Mouse (Mus musculus) forebrain, postnatal 0 days (tissue): ENCODE results near the gene Eif5. TPM values are rescaled to one million over a fixed set of nuclear protein-coding genes. Genes with fewer than 3 reads are reported as not detected.

Source experiments
- ATAC-seq: fragments of 200-750 bp; cut with Nextera tagmentation; 2 replicates; pipeline ENCODE4 v1.8.0; 2017; ENCODE audit warnings: mild to moderate bottlenecking, moderate library complexity
- DNase-seq: peaks from one replicate; pipeline ENCODE4 v3.0.0-alpha.2; 2015
- H3K27ac ChIP-seq: fragments of 300-500 bp; sonication (generic); 2 replicates; pipeline ENCODE4 v1.5.1; 2014; ENCODE audit warnings: low read depth, mild to moderate bottlenecking, antibody characterized with exemption, low read length, moderate library complexity, mixed read lengths
- H3K27me3 ChIP-seq: fragments of 300-500 bp; sonication (generic); 2 replicates; pipeline ENCODE4 v1.6.1; 2014; ENCODE audit warnings: mild to moderate bottlenecking, low read length, mixed read lengths; ENCODE audit not compliant: insufficient read depth
- H3K36me3 ChIP-seq: fragments of 300-500 bp; sonication (generic); 2 replicates; pipeline ENCODE4 v1.6.1; 2014; ENCODE audit warnings: mild to moderate bottlenecking, moderate library complexity; ENCODE audit not compliant: insufficient read depth
- H3K4me1 ChIP-seq: fragments of 300-500 bp; sonication (generic); 2 replicates; pipeline ENCODE4 v1.6.1; 2014; ENCODE audit warnings: antibody characterized with exemption; ENCODE audit not compliant: insufficient read depth
- H3K4me2 ChIP-seq: fragments of 300-500 bp; sonication (generic); 2 replicates; pipeline ENCODE4 v1.6.1; 2014; ENCODE audit warnings: low read depth, mild to moderate bottlenecking, moderate library complexity
- H3K4me3 ChIP-seq: fragments of 300-500 bp; sonication (generic); 2 replicates; pipeline ENCODE4 v1.5.1; 2014; ENCODE audit warnings: low read depth, low read length, mixed read lengths
- H3K9ac ChIP-seq: fragments of 300-500 bp; sonication (generic); 2 replicates; pipeline ENCODE4 v1.6.1; 2014; ENCODE audit warnings: mild to moderate bottlenecking
- H3K9me3 ChIP-seq: fragments of 300-500 bp; sonication (generic); 2 replicates; pipeline ENCODE4 v1.6.1; 2016; ENCODE audit warnings: low read length
- CTCF ChIP-seq: sonication (generic); IDR thresholded peaks from 2 replicates; pipeline ENCODE4 v1.5.1; 2016; ENCODE audit warnings: antibody characterized with exemption, control low read depth, low read depth
- WGBS: fragments of 180-500 bp; shearing (Covaris S2); extraction: QIAGEN DNeasy Blood & Tissue Kit; methylation state at CpG from one replicate; pipeline ENCODE4 v1.1.7; 2014; 5-methylcytosine and 5-hydroxymethylcytosine counted together
- polyA plus RNA-seq: library from polyadenylated mRNA; unstranded; fragments of >200 nt; fragmentation: Nextera tagmentation; extraction: Ambion mirVana; gene quantifications from 2 replicates; pipeline ENCODE4 v1.2.1, GENCODE M21; 2015
- total RNA-seq: library from RNA; depleted of rRNA; stranded (reverse); fragments of >200 nt; gene quantifications from 2 replicates; pipeline ENCODE4 v1.2.3, GENCODE M21; 2014

Eif5 gene
- total and polyA plus RNA-seq, 2 experiments from 2014 or later, result 366 to 648 TPM

DNA sequence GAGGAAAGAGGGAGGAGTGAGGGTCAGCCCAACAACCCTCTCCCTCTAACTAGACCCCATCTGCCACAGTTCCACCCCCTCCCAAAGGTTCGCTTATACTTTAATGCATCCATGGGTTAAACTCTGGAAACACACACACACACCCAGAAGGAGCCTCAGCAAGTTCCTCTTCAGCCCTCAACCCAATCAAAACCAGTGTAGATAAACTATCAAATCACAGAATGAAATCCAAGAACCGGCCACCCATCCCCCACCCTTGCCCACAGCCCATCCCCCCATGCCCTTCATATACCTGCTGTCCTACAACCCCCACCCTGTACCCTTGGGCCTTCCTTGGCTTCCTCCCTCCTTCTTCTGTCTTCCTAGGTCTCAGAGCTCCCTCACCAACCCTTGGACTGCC lies 16.8 kb upstream of the Eif5 start:
- no peak for TF ChIP-seq CTCF
- Histone ChIP-seq H3K4me2 (no peak overlapping the region), H3K27me3 (no peaks in the 10 kb centered on the region), H3K9ac (no peak overlapping the region), H3K9me3 (no peaks in the 10 kb centered on the region), H3K27ac (no peak overlapping the region), H3K36me3 (no peaks in the 10 kb centered on the region), H3K4me3 (no peak overlapping the region), H3K4me1 (no peaks in the 10 kb centered on the region)
- no peak for DNase-seq
- WGBS, result 88% methylated on average over 2 of the region's 2 CpGs
- no peak for ATAC-seq

DNA sequence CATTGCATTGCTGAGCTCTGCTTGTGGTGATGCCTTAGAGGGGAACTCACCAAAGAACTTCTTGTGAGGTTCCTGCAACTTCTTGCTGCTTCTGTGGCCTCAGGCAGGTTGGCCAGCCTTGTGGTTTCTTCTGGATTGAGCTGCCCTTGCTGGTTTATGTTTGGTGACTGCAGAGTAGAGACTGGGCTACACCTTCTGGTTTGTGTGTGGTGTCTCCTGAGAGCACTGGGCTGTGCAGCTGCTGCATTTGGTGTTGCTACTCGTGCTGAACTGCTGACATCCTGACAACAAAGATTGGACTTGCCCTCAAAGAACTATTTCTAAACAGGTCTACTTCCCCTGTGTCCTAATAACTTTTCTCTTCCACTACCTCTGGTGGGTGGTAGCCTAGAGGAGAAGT lies 13.3 kb upstream of the Eif5 start:
- ATAC-seq (no peak), DNase-seq (no peak)
- Histone ChIP-seq H3K27ac (no peak overlapping the region), H3K36me3 (no peaks in the 10 kb centered on the region), H3K4me2 (no peak overlapping the region), H3K9me3 (no peaks in the 10 kb centered on the region), H3K9ac (no peak overlapping the region), H3K27me3 (no peaks in the 10 kb centered on the region), H3K4me1 (no peaks in the 10 kb centered on the region), H3K4me3 (no peak overlapping the region)
- WGBS, result 59% methylated on average over 1 of the region's 1 CpGs
- no peak for TF ChIP-seq CTCF

DNA sequence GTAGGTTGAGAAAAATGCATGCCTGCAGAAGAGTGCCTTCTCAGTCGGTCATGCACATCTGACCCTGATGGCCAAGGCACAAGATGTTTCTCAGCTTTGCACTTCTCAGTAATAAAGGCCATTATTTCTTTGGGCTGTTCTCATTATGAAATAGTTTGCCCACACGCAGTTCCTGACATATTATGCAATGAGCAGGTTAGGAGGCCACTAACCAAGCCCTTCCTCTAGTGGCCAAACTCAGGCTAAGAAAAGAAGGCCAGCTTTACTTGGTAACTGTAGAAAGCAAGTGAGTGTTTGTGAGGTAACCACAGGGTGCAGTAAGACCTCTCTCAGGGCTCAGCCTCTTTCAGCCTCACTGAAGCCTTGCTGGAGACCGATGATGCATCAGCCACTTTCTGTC lies 12.9 kb upstream of the Eif5 start:
- ATAC-seq, result no peak
- WGBS, result 90% methylated on average over 3 of the region's 3 CpGs

DNA sequence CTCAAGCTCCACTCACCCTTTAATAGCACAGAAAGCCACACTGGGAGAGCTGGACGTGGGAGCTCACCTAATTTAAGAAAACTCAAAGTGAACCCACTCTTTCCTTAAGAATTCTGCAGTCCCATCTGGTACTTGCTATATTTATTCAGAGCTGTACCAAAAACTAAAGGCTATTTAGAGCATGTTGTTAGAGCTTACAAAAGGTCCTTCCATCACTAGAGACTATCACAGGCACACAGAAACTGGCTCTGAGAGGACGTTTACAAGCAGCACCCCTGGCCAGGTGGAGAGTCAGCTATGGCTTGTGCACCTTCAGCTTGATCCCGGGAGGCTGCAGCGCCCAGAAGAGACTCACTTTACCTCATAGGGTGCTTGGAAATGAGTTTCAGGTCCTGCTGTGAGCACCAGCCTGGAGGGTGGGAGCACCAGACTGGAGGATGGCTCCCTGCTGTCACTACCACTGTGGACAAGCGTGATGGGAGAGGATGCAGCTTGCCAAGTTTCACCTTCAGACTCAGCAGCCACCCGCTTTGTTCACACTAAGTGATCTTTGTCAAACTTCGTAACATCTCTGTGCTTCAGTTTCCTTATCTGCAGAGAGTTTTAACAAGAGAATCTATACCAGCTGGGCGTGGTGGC lies 10.1 kb upstream of the Eif5 start:
- WGBS, result 57% methylated on average over 8 of the region's 8 CpGs
- no peak for DNase-seq
- H3K4me1 ChIP-seq, result no peaks in the 10 kb centered on the region

More for the DNA sequence above, 12.9 kb upstream of the Eif5 start:
- H3K27ac ChIP-seq, result no peak overlapping the region
- no peaks in the 10 kb centered on the region for H3K9me3 ChIP-seq
- no peaks in the 10 kb centered on the region for H3K4me1 ChIP-seq
- DNase-seq, result no peak
- no peaks in the 10 kb centered on the region for H3K27me3 ChIP-seq
- H3K4me3 ChIP-seq, result no peak overlapping the region
- H3K36me3 ChIP-seq, result no peaks in the 10 kb centered on the region
- TF ChIP-seq CTCF, result no peak
- H3K4me2 ChIP-seq, result no peak overlapping the region
- no peak overlapping the region for H3K9ac ChIP-seq

GRCm38 (mm10) chr12:111529192-111529591 lies 8.6 kb upstream of the Eif5 start:
- Histone ChIP-seq H3K9ac (no peak overlapping the region), H3K9me3 (no peaks in the 10 kb centered on the region), H3K27ac (no peak overlapping the region), H3K4me3 (no peak overlapping the region), H3K4me1 (no peaks in the 10 kb centered on the region), H3K36me3 (no peaks in the 10 kb centered on the region), H3K27me3 (no peaks in the 10 kb centered on the region), H3K4me2 (no peak overlapping the region)
- no peak for TF ChIP-seq CTCF
- 27% methylated on average over 8 of the region's 8 CpGs for WGBS
- no peak for ATAC-seq
- no peak for DNase-seq

More for the DNA sequence above, 10.1 kb upstream of the Eif5 start:
- Histone ChIP-seq H3K4me2 (no peak overlapping the region), H3K4me3 (no peak overlapping the region), H3K27me3 (no peaks in the 10 kb centered on the region), H3K36me3 (no peaks in the 10 kb centered on the region), H3K9ac (no peak overlapping the region), H3K9me3 (no peaks in the 10 kb centered on the region), H3K27ac (no peak overlapping the region; the same call in 1 of the 2 replicates)
- no peak for ATAC-seq
- no peak for TF ChIP-seq CTCF

DNA sequence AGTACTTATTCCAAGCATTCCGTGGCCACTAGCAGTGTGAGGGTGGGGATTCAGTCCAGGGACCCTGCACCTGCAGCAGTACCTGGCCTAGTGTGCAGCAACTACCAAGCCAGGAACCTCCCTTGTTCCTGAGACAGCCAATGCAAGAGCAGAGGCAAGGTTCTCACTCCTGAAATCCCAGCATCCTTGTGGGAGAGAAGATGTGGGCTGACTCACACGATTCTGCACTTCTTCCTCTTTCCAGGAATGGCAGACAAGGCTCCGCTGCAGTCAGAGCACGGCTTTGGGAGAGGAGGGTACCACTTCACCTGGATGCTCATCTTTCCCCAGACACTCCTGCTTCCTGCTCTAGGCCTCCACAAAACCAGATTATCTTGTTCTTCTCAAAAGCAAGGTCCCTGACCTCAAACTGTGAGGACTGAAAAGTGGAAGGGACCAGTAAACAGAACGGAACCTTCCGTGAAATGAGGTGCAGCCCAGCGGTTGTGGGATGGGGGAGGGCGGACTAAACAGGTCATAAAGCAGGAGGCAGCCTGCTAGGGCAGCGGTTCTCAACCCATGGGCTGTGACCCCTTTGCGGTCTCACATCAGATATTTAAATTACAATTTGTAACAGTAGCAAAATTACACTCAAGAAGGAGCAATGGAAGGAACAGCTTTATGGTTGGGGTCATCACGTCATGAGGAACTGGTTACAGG lies 4.6 kb upstream of the Eif5 start:
- no peak overlapping the region for H3K27ac ChIP-seq
- peaks cover 8% of the 10 kb centered on the region; the same call in 1 of the 2 replicates for H3K4me1 ChIP-seq
- ATAC-seq, result no peak
- DNase-seq, result no peak
- H3K9me3 ChIP-seq, result no peaks in the 10 kb centered on the region
- no peak for TF ChIP-seq CTCF
- WGBS, result 67% methylated on average over 11 of the region's 11 CpGs
- no peaks in the 10 kb centered on the region for H3K36me3 ChIP-seq
- H3K4me3 ChIP-seq, result no peak overlapping the region
- H3K4me2 ChIP-seq, result no peak overlapping the region
- no peaks in the 10 kb centered on the region for H3K27me3 ChIP-seq
- H3K9ac ChIP-seq, result no peak overlapping the region

- H3K4me2 ChIP-seq, result no peak overlapping the region
- ATAC-seq (no peak), DNase-seq (no peak)
- H3K4me3 ChIP-seq, result no peak overlapping the region
- WGBS, result 73% methylated on average over 6 of the region's 6 CpGs
- H3K9me3 ChIP-seq, result no peaks in the 10 kb centered on the region
- no peak overlapping the region for H3K27ac ChIP-seq
- H3K9ac ChIP-seq, result no peak overlapping the region
- peaks cover 16% of the 10 kb centered on the region for H3K4me1 ChIP-seq
- H3K27me3 ChIP-seq, result no peaks in the 10 kb centered on the region
- TF ChIP-seq CTCF, result no peak
- H3K36me3 ChIP-seq, result peaks cover 8% of the 10 kb centered on the region; the same call in 1 of the 2 replicates
These were observed 2.5 kb upstream of the Eif5 start for GRCm38 (mm10) chr12:111535281-111535680.
